Mouse (Mus musculus) right cerebral cortex, postnatal 10 days (tissue): ENCODE data around the gene Olfr1153.

Source experiments
- DNase-seq, 2 experiments: peaks; one replicate each; pipeline ENCODE4 v3.0.0; 2021; ENCODE audit warnings: low spot score in 2 of 2

The Olfr1153 gene

DNA sequence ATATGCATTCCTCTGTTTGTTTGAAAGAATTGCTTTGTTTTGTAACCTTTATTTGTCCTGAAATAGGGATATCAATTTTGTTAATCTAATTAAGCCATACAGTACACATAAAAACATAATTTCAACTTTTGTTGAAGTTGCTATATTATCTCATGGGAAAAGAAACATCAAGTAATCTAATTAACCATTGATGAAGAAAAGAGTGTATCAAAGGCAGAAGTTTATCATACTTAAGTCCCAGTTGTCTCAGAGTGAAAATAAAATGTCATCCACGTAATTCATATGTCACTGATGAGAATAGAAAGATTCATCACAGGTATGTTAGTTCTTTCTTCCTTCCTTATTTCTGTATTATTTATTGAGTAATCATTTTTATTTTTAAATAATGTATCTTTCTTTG is at the start of gene Olfr1153:
TSS of gene Olfr1153 (plus strand) at position 301 of the 400 bp plus-strand sequence.
- DNase-seq, result no peak

DNA sequence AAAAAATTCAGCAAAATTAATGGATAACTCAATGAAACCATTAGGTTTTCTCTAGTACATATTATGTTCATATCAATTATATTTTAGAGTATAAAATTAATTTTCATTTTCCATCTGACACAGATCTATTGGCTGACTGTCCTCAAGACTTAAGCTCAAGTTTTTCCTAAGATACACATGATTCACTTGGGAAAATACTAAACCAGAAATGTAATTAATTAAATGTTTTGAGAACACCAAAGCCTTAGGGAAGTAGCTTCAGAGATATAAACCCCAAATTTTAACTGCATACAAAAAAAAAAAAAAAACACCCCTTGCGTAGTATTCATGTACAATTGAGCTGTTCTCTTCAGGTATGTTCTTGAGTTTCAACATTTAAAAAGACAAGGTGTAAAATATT is 39.2 kb upstream of the Olfr1153 start, which contains the start of gene Olfr1151:
TSS of gene Olfr1151 (plus strand) at position 301 of the 400 bp plus-strand sequence.
- DNase-seq, result no peak

DNA sequence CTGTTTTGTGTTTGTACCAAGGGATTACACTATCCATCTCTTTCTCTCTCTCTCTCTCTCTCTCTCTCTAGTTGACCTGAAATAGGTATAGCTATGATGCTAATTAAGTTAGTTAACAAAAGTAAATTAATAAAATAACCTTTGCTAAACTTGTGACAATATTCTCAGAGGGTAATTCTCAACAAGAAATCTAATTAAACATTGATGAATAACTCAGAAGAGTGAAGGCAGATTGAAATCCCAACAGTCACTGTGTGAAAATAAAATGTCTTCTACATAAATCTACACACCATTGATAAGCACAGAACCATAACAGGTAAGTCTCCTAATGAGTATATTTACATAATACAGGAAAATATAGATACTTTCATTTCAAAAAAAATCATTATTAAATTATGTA is 28.6 kb upstream of the Olfr1153 start, which contains the start of gene Olfr1152:
TSS of gene Olfr1152 (plus strand) at position 301 of the 400 bp plus-strand sequence.
- no peak for DNase-seq

DNA sequence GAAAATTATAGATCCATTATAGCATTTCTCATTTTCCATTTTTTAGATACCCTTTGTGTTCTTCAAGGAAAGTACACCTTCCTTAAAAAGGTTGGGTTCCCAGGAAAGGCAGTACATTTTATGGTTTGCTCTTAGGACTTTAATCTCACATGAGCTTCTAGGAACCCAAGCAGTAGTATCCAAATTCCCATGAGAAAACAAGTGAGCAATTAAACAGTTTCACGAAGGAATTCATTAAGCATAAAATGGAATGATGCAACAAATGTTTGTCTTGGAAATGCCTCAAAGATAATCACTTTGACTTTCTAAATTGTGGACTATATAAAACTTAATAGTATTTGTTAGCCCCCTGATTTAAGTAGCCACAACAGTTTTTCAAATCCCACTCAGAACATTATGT is 10.3 kb downstream of the Olfr1153 start, which contains the start of gene Olfr1154:
TSS of gene Olfr1154 (minus strand) at position 101 of the 400 bp plus-strand sequence.
- DNase-seq, result no peak

DNA sequence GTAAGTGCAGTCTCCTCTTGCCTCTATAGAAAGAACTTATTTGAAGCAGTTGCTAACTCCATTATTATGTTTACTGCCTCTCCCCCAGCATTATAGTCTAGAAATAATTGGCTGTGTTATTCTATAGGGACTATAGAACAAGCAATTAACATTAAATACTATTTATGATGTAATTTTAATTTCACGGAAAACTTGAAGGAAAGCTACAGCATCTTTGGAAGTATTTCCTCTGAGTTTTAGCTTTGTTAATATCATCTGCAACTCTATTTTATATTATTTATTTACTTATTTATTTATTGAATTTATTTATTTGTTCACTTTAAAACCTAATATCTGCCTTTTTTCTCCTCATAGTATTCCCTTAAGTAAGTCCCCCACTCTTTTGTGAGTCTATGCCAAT is 50.3 kb downstream of the Olfr1153 start, which contains the start of gene Olfr1155:
TSS of gene Olfr1155 (minus strand) at position 101 of the 400 bp plus-strand sequence.
- DNase-seq, result no peak
